Mouse (Mus musculus) retina, adult 2 months (tissue): Measurements from ENCODE around the gene Sspn.

Experiments used
- DNase-seq: peaks from one replicate; pipeline ENCODE4 v3.0.0-alpha.2; 2012; ENCODE audit warnings: low read depth, low spot score

The Sspn gene

DNA sequence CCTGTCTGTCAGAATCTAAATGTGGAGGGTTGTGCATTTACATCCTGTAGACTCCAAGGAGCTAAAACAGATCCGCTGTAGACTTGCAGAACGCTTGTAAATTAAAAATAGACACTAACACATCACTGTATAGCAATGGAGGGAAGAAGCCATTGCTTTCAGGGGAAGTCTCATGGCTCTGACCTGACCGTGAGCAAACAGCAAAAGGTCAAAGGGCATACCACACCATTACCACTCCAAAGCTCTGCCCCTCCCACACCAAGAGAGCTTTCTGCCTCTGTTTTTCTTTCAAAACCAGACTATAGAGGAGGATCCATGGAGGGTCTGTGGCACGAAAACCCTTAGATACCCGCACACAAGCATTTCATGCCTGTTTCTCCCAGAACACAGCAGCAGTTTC is 41.9 kb downstream of the Sspn start:
- DNase-seq: no peak

DNA sequence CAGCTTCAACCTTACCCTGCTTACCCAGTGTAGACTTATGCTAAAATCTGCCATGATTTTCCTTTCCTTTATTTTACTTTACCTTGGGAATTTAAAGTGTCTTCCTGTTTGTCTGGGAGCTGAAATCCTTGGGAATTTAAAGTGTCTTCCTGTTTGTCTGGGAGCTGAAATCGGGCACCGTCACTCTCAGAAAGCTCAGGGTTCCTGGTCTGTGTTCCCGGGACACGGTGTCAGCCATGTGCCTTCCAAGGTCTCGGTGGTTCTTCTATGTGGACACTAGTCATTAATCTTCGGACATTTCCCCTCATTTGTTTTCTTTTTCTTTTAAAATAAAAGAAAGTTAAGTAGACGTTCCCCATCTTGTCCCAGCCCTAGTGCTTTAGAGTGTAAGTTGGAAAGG is 43.3 kb downstream of the Sspn start:
- no peak for DNase-seq

DNA sequence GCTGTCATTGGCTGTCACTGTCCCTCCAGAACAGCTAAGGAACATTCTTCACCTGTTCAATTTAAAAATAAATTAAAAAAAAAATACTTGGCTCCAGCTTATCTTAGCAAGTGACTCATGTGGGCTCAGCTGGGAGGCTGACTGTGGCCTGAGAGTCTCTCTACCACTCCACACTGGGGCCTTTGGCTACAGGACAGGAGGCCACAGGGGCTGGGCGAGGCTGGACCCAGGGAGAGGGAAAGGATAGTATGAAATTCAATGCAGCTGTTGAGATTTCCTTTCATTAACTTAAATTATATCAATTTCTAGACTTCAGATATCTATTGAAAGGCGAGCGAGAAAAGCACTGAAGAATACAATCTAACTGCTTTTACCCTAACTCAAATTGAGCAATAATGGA is 45.9 kb downstream of the Sspn start:
- DNase-seq: no peak

DNA sequence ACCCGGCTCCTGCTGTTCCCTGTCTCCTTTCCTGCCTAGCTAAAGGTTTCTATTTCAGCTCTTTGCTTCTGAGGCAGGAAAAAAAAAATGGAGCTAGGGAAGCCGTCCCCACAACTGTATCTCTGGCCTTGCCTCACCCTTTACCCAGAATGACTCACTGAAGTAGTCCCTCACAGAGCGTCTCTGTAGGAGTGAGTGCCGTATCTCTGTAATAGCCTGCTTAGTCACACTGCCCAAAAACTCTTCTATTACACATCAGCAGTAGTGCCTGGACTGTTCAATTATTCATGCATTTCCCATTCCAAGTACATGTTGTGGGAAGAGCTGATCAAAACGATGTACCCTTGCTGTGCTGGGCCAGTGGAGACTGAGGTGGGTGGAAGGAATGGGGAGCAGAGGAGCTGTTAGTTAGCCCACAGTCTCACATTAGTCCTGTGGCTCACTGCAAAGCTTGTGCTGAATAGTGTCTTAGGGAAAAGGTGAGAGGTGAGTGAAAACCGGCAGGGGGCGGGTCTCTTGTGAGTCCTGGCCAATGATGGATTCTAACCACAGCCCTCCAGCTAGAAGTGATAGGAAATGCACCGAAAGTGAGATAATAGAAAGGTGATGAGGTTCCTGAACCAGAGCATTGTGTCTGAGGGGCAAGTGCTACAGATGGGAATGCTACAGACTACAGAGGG is 46.5 kb downstream of the Sspn start:
- no peak for DNase-seq

DNA sequence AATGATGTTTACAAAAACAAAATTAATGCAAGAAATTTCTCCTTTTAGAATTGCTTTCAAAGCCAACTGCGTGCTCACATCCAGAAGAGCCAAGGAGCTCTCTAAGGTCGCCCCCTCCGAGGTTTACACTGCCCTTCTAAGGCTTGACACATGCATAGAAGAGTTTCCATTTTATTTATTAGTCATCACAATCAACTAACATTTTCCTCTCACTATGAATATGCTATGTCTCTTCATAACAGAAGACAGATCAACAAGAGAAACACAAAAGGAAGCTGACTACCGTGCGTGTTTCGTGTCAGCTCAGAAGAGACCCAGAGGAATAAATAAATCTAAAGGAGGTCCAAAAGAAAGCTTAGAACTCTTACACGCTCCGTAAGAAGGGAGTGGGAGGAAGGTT is 49.6 kb downstream of the Sspn start:
- DNase-seq: no peak

DNA sequence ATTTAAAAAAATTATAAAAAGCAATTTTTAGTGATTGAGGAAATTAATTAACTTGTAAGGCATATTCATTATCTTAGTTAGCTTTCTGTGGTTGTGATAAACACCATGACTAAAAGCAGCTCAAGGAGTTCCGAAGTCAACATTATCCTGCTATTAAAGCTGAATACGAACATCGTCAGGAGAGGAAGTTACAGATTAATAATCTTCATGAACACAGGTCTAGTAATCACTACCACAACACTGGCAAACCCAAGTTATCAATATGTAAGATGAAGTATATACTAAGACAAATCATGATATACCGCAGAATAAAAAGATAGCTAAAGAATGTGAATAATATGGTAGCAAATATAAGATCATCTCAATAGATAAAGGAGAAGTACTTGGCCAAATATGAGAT is 50.9 kb downstream of the Sspn start:
- DNase-seq: no peak

DNA sequence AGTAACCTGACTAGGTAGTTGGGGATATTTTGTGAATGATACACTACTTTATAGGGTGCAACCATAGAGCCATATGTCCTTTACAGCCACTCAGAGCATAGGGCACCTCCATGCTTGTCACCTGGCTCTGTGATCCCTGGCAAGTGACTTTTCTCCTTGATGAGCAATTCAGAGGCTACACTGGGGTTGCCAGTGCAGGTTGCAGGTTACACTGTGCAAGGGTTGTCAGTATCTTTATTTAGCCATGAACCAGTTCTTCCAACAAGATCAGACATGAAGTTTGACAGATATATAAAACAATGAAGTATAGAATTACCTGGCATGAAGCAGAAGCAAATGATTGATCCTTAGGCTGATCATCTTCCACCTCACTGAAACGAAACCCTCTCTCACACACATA is 59.1 kb downstream of the Sspn start:
- no peak for DNase-seq

DNA sequence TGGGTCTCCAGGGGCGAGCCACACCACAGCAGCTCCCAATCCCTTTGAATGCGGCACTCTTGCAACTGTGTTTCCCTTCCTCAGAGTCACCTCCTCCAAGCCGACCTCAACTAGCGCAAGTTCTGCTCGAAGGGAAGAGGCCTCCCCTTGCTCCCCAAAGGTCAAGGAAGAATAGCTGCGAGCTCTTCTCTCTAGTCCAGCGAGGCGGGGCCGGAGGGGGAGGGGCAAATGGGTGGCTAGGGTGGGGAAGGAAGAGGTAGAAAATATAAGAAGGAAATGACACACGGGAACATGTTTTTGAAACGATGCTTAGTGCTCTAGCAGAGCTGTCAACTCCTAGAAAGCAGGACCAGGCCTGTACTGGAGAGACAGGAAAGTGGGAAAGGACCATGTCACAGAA is 61.1 kb downstream of the Sspn start:
- no peak for DNase-seq

DNA sequence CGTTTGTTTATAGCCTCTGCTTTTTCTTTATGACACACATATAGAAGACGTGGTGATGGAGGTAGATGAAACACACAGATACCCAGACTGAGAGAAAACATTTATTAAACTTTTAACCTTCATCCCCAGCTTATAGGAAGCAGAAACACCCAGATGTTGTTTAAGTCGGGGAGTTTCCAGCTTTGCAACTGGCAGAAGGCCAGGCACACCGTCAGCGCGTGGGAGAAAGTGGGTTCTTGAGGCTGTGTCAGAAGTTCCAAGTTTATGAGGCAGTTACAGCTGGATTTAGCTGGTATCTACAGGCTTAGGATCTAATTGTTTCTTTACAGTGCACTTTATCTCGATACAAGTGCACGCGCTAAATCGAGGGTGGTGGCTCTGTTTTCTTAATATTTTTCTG is 61.5 kb downstream of the Sspn start:
- DNase-seq: no peak

DNA sequence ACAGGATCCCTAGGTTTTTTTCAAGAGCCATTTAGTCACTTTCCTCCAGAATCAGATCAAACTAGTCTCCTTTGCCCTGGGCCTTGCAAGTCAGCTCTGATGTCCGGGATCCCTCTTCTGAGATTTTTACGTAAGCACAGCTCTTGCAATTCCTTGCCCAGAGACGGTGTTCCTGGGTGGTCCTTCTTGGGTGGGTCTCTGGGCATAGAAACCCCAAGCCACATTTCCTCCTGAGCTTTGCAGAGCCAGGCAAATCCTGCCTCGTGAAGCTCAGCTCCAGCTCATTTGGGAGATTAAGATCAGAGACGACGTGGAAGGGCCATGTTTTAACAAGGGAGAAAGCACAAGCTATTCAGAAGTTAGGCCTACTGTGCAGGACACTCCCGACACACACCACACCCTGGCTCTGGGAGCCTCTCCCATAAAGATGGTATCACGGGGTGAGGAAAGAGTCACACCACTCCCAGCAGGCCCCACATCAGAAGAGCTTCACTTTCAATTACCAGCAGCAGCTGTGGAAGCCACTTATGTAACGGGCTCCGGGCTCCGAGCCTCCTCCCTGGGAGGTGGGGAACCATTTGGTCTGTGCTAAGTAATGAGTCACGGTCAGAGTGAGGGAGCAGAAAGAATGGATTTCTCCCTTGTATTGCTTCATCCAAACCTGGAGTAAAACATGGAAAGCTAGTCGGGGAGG is 67.0 kb downstream of the Sspn start:
- DNase-seq: peak; percentile 30

DNA sequence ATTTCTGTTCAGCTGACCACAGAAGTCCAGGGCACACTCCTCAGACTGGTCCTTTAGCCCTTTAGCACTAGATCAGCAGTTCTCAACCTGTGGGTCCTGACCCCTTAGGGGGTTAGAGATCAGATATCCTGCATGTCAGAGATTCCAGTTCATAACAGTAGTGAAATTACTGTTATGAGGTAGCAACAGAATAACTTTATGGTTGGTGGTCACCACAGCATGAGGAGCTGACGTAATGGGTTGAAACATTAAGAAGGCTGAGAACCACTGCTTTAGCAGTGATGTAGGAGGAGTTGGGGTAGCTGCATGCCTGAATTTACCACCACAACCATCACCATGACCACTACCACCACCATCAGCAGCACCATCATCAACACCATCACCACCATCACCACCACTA is 69.3 kb downstream of the Sspn start:
- DNase-seq: no peak

DNA sequence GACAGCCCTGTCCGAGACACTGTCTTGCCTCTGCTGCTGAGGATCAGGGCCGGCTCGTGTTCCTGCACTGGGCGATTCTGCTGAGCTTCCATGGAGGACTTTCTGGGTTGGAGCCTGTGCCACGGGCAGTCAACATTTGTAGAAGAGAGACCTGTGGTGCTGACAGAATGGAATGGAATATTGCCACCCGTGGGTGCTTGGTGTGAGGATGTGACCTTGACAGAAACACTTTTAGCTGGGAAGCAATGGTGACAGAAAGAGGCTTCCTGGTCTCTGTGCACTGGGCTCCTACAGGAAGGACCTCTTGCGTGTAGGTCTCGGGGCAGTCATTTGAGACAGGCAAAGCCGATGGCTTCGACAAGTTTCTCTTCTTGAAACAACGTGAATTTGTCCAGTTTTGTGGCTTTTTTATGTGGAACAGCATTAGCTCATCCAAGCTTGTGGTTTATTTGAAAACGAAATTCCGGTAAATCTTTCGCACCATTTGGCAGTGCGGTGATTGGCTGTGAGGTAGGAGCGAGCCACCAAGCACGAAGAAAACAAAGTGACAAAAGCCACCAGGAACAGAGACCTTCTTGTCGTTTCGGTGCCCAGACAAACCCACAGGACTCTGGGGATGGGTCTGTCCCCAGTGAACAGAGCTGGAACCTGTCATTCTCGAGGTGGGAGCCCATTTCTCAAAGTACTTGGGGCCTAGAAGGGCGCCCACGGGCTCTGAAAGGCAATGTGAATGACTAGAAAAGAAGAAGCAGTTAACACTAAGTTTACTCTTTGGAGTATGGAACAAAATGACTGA is 70.2 kb downstream of the Sspn start:
- DNase-seq: no peak

DNA sequence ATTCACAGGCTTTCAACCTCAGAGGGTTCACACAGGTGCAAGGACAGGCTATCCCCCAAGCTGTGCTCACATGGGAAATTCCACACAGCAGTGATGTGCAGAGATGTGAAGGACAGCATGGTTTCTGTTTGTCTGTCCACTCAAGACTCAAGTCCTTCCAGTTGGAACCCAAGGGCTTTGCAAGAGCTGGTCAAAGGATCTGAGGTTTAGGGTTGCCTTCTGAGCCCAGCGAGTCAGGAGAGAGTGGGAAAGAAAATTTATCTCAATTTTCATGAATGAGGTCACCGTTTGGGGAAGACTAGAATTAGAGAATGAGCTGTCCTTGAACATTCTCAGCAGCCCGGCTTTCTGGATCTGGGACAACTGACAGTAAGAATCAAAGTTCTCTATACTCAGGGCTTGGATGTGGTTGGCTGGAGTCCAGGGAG is 72.7 kb downstream of the Sspn start:
- no peak for DNase-seq

DNA sequence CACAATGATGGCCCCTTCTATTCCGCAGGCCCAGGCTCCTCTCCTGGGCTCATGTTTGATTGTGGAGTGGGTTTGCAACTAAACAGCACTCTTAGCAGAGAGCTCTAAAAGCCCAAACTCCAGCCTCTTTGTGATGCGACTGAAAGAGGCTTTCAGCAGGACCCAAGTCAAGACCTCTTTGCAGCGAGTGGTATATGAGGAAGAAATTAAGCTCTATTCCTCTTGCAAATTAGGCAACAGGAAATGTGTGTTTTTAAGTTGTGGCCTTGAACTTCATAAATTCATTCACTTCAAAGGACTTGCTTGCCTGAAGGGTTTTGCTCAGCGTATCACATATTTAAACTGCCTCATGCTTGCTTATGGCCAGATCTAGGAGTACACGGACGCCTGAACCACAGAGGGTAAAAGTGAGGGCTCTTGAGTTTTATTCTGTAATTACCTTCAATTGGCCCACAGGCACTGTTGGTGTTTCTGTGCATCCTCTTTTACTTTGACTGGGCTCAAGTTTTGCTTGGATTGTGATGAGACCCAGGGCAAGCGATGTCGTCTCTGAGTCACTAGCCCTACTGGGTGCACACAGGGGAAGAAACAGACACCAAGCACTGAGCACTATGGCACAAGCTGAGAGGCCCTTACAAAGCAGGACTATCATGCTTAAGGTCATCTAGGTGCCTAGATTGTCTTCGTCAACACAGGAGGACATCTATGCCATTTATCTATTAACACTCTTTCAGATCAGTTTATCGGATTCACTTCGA is 73.9 kb downstream of the Sspn start:
- DNase-seq: no peak

DNA sequence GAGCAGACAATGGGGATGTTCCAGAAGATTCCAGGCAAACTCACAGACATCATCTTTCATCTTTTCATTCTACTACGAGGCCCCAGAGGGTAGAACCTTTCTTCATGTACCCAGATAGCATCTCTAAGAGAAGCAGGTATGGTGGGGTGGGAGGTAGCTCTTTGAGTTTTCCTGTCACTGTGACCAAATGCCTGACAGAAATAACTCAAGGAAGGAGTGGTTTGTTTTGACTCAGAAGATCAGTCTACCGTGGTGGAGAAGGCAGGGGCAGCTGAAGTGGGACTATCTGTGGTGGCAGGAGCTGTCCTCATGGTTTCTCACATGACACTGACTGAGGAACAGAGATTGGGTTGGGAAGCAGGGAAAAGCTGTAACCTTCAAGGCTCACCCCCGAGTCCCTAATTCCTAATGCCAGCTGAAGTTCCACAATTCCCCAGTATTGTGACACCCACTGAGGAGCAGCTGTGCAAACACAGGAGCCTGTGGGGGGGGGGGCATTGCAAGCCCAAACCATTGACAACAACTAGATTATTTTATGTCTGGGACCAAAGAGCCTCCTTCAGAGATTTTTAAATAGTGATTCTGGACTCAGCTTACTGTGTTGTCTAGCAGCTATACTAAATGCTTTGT is 74.6 kb downstream of the Sspn start:
- DNase-seq: no peak

DNA sequence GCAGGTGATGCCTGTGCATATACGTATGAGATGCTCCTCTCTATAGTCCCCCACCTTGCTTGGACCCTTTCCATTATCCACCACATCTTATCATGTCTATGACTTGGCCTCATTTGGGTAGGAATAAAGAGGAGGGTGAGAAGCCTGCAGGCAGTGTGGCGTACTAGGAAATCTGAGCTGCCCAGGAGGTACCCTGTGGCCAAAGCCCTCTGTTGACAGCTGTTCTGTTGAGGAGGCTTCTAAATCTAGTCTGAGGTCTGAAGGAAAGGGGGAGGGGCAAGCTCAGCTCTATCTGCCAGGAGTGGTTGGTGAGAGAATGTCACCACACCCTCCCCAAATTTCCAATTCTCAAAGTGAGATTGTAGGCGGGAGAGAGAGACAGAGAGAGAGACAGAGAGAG is 75.3 kb downstream of the Sspn start:
- no peak for DNase-seq

DNA sequence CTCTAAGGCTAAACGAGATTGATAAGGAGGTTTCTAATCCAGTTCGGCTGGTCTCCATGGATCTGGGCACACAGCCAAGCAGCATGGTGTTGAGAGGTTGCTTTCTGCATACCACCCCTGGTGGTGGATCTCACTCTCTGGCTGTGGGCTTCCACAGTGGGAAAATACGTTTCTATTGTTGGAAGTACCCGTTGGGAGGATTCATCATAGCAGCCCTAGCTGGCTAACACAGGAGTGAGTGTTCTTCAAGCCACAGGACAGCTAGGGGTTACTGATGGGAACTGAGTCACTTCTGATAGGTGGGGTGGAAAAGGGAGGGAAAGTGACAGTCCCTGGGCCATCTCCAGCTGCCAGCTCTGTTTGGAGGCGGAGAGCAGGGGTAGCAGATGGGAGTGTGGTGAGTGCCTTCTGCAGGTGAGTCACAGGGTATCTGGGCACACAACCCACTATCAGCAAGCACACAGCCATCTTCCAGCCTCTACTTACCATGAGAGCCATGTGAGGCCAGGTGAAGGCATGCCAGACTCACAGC is 77.1 kb downstream of the Sspn start:
- no peak for DNase-seq

DNA sequence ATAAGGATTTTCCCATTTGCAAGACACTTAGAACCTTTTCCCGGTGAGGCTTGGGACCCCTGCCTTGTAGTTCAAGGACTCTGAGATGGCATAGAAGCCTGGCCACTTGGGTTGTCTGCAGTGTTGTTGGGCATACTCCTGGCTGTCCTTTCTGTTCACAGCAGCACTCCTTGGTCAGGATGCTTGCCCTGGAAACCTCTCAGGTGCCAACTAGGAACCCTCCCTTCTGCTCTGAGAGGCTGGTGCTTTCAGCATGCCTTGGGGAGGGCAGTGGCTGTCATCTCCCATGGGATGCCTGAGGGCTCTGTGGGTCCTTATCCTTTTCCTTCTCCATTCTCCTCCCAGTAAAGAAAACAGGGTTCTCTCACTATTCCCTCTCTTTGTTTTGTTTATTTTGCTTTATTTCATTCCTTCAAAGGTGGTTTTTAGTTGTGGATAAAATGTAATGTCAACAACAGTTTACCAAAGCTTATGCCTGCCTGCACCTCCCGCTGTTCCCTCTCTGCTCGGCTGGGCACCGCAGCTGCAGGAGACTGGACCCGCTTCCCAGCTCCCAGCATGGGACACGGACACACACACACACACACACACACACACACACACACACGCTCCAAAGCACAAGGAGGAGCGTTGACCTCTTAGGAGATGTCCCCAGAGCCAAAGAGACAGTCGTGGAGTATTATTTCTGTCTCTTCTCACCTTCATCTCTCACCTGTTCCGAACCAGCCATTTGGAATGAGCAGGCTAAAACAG is 77.9 kb downstream of the Sspn start:
- DNase-seq: no peak

DNA sequence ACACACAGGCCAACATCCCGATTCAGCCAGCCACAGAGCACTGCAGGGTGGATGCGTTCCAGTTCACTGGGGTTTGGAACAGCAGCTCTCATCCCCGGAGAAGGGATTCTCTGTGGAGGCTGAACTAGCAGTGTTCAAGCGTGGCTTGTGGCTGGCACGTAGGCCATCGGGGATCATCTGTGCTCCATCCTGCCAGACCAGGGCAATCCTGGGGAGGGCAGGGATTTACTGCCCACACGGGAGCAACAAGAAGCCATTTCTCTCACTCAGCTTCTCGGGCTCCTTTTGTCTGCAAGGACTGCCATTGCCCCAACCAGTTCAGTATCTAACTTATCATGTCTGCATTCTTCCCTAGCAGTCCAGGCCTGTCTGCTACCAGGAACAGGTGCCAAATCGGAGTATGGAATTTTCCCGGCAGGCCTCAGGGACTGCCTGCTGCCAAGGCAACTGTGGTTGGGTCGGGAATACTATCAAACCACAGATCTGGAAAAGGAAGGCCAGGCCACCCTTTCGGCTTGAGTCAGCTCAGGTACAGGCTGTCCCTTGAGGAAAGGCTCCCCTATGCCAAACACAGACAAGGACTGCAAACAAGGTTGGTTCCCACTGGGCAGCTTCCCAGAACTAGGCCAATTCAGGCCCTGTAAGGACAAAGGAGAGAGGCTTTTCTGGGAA is 78.8 kb downstream of the Sspn start:
- DNase-seq: no peak

DNA sequence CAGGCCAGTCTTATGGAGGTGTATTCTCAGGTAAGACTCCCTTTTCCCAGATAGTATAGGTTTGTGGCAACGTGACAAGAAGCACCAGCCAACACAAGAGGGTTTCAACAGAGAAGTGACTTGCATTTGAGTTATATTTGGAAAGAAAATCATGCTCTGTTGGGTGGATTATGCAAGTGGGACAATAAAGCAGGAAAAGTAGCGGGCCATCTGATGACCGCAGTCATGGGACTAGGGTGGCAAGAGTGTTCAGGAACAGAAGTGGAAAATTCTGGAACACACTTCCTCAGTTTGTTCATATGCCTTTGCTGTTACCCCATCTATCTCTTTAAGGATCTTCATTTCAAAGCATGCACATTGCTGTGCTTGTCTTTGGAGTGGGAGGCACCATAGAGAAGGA is 82.9 kb downstream of the Sspn start:
- no peak for DNase-seq
